Mouse (Mus musculus) bone marrow, adult 2 months (tissue): ENCODE results near the gene Lmcd1.

Source experiments
- CTCF ChIP-seq: fragments of 200-500 bp; IDR thresholded peaks from 2 replicates; pipeline ENCODE4 v1.5.1; 2011; ENCODE audit warnings: low read length, control low read depth; ENCODE audit not compliant: control insufficient read depth, insufficient read depth
- POLR2A ChIP-seq: fragments of 200-500 bp; IDR thresholded peaks from 2 replicates; pipeline ENCODE4 v1.6.1; 2011; ENCODE audit warnings: low read depth, mild to moderate bottlenecking, control low read depth, low read length, borderline replicate concordance; ENCODE audit not compliant: control insufficient read depth

- TF ChIP-seq POLR2A (no peak), CTCF (no peak)
These were observed 5.7 kb upstream of the Lmcd1 start for GRCm38 (mm10) chr6:112267661-112268357.
